Mouse (Mus musculus): Measurements from ENCODE around the gene Spon1. TPM values are rescaled to one million over a fixed set of nuclear protein-coding genes. Genes with fewer than 3 reads are reported as not detected.
A peak's percentile ranks its signal among the peaks of the same experiment; 100 is the strongest.

Gene Spon1
- polyA plus RNA-seq, 1 experiment from 2014 or later, result 77.1 TPM

DNA sequence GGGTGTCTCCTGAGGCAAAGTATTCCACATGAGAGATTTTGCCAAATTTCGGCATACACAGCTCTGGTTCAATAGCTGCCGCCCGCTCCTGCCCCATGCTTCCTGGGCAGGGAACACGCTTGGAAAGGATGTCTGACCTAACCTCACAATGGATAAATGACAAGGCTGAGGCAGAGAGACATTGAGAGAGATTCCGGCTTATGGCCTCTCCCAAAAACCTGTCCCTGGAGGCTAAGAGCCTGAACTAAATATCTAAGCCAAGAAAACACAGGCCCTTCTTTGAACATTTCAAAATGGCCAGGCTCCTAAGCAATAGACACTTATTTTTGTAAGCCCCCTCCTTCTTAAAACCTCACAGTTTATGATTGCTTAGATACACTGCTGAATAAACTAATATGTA, 665 bp upstream of the Spon1 start:
- no peaks in the 10 kb centered on the region for H3K36me3 ChIP-seq
- H3K27me3 ChIP-seq (ENCODE audit: insufficient read depth, poor library complexity, severe bottlenecking), result peaks cover 62% of the 10 kb centered on the region
- H3K4me3 ChIP-seq, result peak overlapping the region; percentile 66; the same call in 1 of the 2 replicates
- H3K27ac ChIP-seq, result no peak overlapping the region
- no peak for DNase-seq (ENCODE audit: low spot score)
- WGBS, result 84% methylated on average over 5 of the region's 5 CpGs
- peaks cover 6% of the 10 kb centered on the region for H3K9me3 ChIP-seq
- H3K4me1 ChIP-seq (replicated peaks), result peaks cover 49% of the 10 kb centered on the region

GRCm38 (mm10) chr7:113766498-113766941, 722 bp downstream of the Spon1 start:
- no peaks in the 10 kb centered on the region for H3K36me3 ChIP-seq
- H3K9me3 ChIP-seq, result peaks cover 6% of the 10 kb centered on the region
- peak overlapping the region; percentile 86 for H3K27ac ChIP-seq
- peak overlapping the region; percentile 66 for H3K4me3 ChIP-seq
- peaks cover 49% of the 10 kb centered on the region for H3K4me1 ChIP-seq (replicated peaks)
- under 1% methylated on average over 27 of the region's 27 CpGs for WGBS
- peaks cover 62% of the 10 kb centered on the region for H3K27me3 ChIP-seq (ENCODE audit: insufficient read depth, poor library complexity, severe bottlenecking)
- no peak for DNase-seq (ENCODE audit: low spot score)

GRCm38 (mm10) chr7:113767546-113767945, 1.7 kb downstream of the Spon1 start:
- Histone ChIP-seq H3K27me3 (ENCODE audit: insufficient read depth, poor library complexity, severe bottlenecking) (peaks cover 62% of the 10 kb centered on the region), H3K27ac (peak overlapping the region; percentile 59), H3K9me3 (peaks cover 10% of the 10 kb centered on the region), H3K4me3 (peak overlapping the region; percentile 66), H3K4me1 (replicated peaks) (peaks cover 49% of the 10 kb centered on the region), H3K36me3 (no peaks in the 10 kb centered on the region)
- no peak for DNase-seq (ENCODE audit: low spot score)
- 12% methylated on average over 6 of the region's 6 CpGs for WGBS

- 57% methylated on average over 6 of the region's 6 CpGs for WGBS
- Histone ChIP-seq H3K4me3 (peak overlapping the region; percentile 66), H3K27me3 (ENCODE audit: insufficient read depth, poor library complexity, severe bottlenecking) (peaks cover 62% of the 10 kb centered on the region)
These were observed 2.6 kb downstream of the Spon1 start for GRCm38 (mm10) chr7:113768174-113768935.

GRCm38 (mm10) chr7:113769281-113769680, 3.5 kb downstream of the Spon1 start:
- DNase-seq (ENCODE audit: low spot score), result peak; percentile 29
- WGBS, result 9% methylated on average over 6 of the region's 6 CpGs
- peaks cover 4% of the 10 kb centered on the region; the same call in 1 of the 2 replicates for H3K9me3 ChIP-seq
- H3K27ac ChIP-seq, result peak overlapping the region; percentile 62; the same call in 1 of the 2 replicates
- peak overlapping the region; percentile 22 for H3K4me3 ChIP-seq
- no peaks in the 10 kb centered on the region for H3K36me3 ChIP-seq
- H3K27me3 ChIP-seq (ENCODE audit: insufficient read depth, poor library complexity, severe bottlenecking), result peaks cover 60% of the 10 kb centered on the region
- H3K4me1 ChIP-seq (replicated peaks), result peaks cover 53% of the 10 kb centered on the region

More at GRCm38 (mm10) chr7:113768174-113768935, 2.6 kb downstream of the Spon1 start:
- Histone ChIP-seq H3K27ac (peak overlapping the region; percentile 59; the same call in 1 of the 2 replicates), H3K9me3 (peaks cover 4% of the 10 kb centered on the region; the same call in 1 of the 2 replicates), H3K36me3 (no peaks in the 10 kb centered on the region), H3K4me1 (replicated peaks) (peaks cover 49% of the 10 kb centered on the region)
- no peak for DNase-seq (ENCODE audit: low spot score)

GRCm38 (mm10) chr7:113772135-113772534, 6.3 kb downstream of the Spon1 start:
- no peak for DNase-seq (ENCODE audit: low spot score)

DNA sequence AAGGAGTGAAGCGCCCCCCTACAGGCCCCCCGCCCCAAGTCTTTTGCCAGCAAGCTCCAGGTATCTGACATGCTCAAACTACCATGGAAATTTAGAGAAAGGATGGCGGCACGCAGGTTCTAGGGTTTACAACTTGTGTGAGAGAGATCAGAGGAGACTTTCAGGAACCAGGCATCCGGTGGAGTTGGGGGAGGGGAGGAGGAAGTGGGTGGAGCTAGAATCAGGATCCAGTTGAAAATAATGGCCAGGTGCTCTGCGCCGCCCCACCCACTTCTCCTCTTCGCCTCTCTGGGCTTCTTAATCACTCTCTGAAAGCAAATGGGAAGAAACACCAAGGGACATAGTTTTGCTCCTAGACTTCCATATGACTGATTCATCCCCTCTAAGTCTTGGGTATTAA, 7.6 kb downstream of the Spon1 start:
- Histone ChIP-seq H3K4me3 (no peak overlapping the region), H3K9me3 (peaks cover 4% of the 10 kb centered on the region; the same call in 1 of the 2 replicates), H3K27ac (no peak overlapping the region), H3K4me1 (replicated peaks) (peaks cover 20% of the 10 kb centered on the region), H3K36me3 (no peaks in the 10 kb centered on the region), H3K27me3 (ENCODE audit: insufficient read depth, poor library complexity, severe bottlenecking) (peaks cover 18% of the 10 kb centered on the region)
- DNase-seq (ENCODE audit: low spot score), result no peak
- 56% methylated on average over 8 of the region's 8 CpGs for WGBS

More at GRCm38 (mm10) chr7:113772135-113772534, 6.3 kb downstream of the Spon1 start:
- H3K27ac ChIP-seq, result no peak overlapping the region
- no peaks in the 10 kb centered on the region for H3K36me3 ChIP-seq
- H3K4me3 ChIP-seq, result no peak overlapping the region
- H3K4me1 ChIP-seq (replicated peaks), result peaks cover 30% of the 10 kb centered on the region
- peaks cover 31% of the 10 kb centered on the region for H3K27me3 ChIP-seq (ENCODE audit: insufficient read depth, poor library complexity, severe bottlenecking)
- 85% methylated on average over 2 of the region's 2 CpGs for WGBS
- H3K9me3 ChIP-seq, result peaks cover 4% of the 10 kb centered on the region; the same call in 1 of the 2 replicates

GRCm38 (mm10) chr7:113774039-113774438, 8.2 kb downstream of the Spon1 start:
- 17% methylated on average over 7 of the region's 7 CpGs for WGBS
- Histone ChIP-seq H3K4me1 (replicated peaks) (peaks cover 14% of the 10 kb centered on the region), H3K4me3 (no peak overlapping the region), H3K9me3 (peaks cover 4% of the 10 kb centered on the region; the same call in 1 of the 2 replicates), H3K36me3 (no peaks in the 10 kb centered on the region), H3K27me3 (ENCODE audit: insufficient read depth, poor library complexity, severe bottlenecking) (peaks cover 13% of the 10 kb centered on the region), H3K27ac (no peak overlapping the region)
- DNase-seq (ENCODE audit: low spot score), result peak; percentile 66

DNA sequence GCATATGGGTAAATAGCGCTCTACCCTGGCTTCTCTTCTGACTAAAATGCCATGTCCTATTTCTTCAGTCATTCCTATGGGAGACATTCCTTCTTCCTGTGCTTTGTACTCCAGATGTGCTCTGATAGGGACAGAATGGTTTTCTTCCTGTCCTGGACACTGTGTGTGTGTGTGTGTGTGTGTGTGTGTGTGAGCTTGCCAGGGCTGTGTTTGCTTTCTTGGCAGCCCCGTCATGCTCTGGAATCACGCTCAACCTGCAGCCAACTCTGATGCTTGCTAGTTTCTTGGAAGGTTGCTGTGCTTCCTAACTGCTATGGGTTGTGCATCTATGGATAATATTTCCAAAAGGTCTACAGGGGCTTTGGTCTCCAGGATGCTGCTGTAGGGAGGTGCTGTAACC, 9.1 kb downstream of the Spon1 start:
- peaks cover 8% of the 10 kb centered on the region for H3K27me3 ChIP-seq (ENCODE audit: insufficient read depth, poor library complexity, severe bottlenecking)
- peaks cover 4% of the 10 kb centered on the region; the same call in 1 of the 2 replicates for H3K9me3 ChIP-seq
- peaks cover 5% of the 10 kb centered on the region for H3K4me1 ChIP-seq (replicated peaks)
- H3K4me3 ChIP-seq, result no peak overlapping the region
- no peaks in the 10 kb centered on the region for H3K36me3 ChIP-seq
- H3K27ac ChIP-seq, result no peak overlapping the region
- WGBS, result 82% methylated on average over 3 of the region's 3 CpGs
- DNase-seq (ENCODE audit: low spot score), result no peak

- DNase-seq (ENCODE audit: low spot score), result no peak
- peaks cover 4% of the 10 kb centered on the region; the same call in 1 of the 2 replicates for H3K4me1 ChIP-seq (replicated peaks)
- H3K36me3 ChIP-seq, result no peaks in the 10 kb centered on the region
- no peaks in the 10 kb centered on the region for H3K9me3 ChIP-seq
- no peaks in the 10 kb centered on the region for H3K27me3 ChIP-seq (ENCODE audit: insufficient read depth, poor library complexity, severe bottlenecking)
- no peak overlapping the region for H3K27ac ChIP-seq
- WGBS, result 94% methylated on average over 6 of the region's 6 CpGs
- H3K4me3 ChIP-seq, result no peak overlapping the region
These were observed 12.7 kb downstream of the Spon1 start for GRCm38 (mm10) chr7:113778546-113778945.

- WGBS, result 89% methylated on average over 5 of the region's 5 CpGs
- H3K36me3 ChIP-seq, result no peaks in the 10 kb centered on the region
- H3K27ac ChIP-seq, result no peak overlapping the region
- H3K27me3 ChIP-seq (ENCODE audit: insufficient read depth, poor library complexity, severe bottlenecking), result no peaks in the 10 kb centered on the region
- no peaks in the 10 kb centered on the region for H3K9me3 ChIP-seq
- H3K4me1 ChIP-seq (replicated peaks), result no peaks in the 10 kb centered on the region
- DNase-seq (ENCODE audit: low spot score), result no peak
- no peak overlapping the region for H3K4me3 ChIP-seq
These were observed 14.5 kb downstream of the Spon1 start for GRCm38 (mm10) chr7:113780286-113780685.

DNA sequence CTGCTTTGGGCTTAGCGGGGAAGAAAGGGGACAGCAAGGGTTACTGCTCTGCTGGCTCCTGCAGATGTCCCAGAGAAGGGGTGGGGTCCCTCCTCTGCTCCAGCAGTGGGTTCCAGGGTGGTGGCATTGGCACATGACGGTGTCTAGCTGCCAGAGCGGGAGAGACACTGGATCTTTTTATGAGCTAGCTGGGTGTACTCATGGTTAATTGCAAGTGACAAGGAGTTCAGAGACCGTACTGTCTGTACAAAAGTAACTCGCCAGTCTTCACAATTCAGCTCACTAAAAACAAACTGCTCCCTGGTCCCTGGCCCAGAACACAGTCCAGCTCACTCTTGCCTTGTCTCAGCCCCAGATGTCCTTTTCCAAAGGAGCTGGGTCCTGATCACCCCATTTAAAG, 26.2 kb downstream of the Spon1 start:
- WGBS, result 86% methylated on average over 5 of the region's 5 CpGs
- Histone ChIP-seq H3K36me3 (no peaks in the 10 kb centered on the region), H3K27me3 (ENCODE audit: insufficient read depth, poor library complexity, severe bottlenecking) (no peaks in the 10 kb centered on the region), H3K27ac (no peak overlapping the region), H3K9me3 (no peaks in the 10 kb centered on the region), H3K4me3 (no peak overlapping the region), H3K4me1 (replicated peaks) (0 out of 2 replicates have a peak, but pooled peaks cover 5% of the 10 kb centered on the region)
- no peak for DNase-seq (ENCODE audit: low spot score)

DNA sequence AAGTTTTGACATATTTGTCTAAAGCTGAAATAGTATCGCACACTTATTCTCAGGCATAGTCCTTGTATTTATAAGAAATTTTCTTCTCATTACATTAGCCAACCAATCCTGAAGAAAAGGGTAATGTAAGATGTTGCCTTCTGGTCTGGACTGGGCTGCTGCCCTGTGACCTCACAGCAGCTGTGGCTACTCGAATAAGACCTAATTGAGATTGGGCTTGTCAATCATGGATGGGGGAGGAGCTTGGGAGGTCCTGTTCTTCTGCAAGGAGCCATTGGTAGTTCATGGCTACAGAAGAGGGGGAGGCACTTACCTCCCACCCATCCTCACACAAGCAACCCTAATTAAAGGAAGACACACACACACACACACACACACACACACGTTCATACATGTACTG, 27.1 kb downstream of the Spon1 start:
- 0 out of 2 replicates have a peak, but pooled peaks cover 5% of the 10 kb centered on the region for H3K4me1 ChIP-seq (replicated peaks)
- H3K36me3 ChIP-seq, result no peaks in the 10 kb centered on the region
- no peak overlapping the region for H3K27ac ChIP-seq
- H3K4me3 ChIP-seq, result no peak overlapping the region
- no peaks in the 10 kb centered on the region for H3K9me3 ChIP-seq
- 71% methylated on average over 3 of the region's 3 CpGs for WGBS
- DNase-seq (ENCODE audit: low spot score), result peak; percentile 28
- no peaks in the 10 kb centered on the region for H3K27me3 ChIP-seq (ENCODE audit: insufficient read depth, poor library complexity, severe bottlenecking)

Measured in hindbrain, embryonic 10.5 days (tissue).